Mouse (Mus musculus) adipose tissue, adult 10 weeks (tissue): ENCODE results near the gene Irs4. TPM values are rescaled to one million over a fixed set of nuclear protein-coding genes. Genes with fewer than 3 reads are reported as not detected.

Experiments used
- polyA plus RNA-seq: library from polyadenylated mRNA; stranded (reverse); fragments of 350-450 nt; fragmentation: Illumina TruSeq; extraction: RNeasy Lipid Tissue Mini Kit (QIAGEN cat#74804); gene quantifications from one replicate; pipeline ENCODE4 v1.2.3, GENCODE M21; 2014; ENCODE audit warnings: low read depth, low replicate concordance

Gene Irs4
- polyA plus RNA-seq, result 0.72 TPM

GRCm38 (mm10) chrX:141724937-141725918, at the start of gene Irs4:
Gene Irs4 (minus strand): TSS chrX:141725263.

Other genes with a start within 250 kb of the Irs4 start
- 24.4 TPM for gene Col4a5, start 249.9 kb downstream of the Irs4 start, polyA plus RNA-seq
- gene Gm15294, start 150.0 kb upstream of the Irs4 start, polyA plus RNA-seq, result not detected